9 mouse cellular contexts compared by ENCODE assay signal in genomic region chr17:80205657-80206056, GRCm38 (mm10). TPM values are rescaled to one million over a fixed set of nuclear protein-coding genes. Genes with fewer than 3 reads are reported as not detected.
DNase-seq lines count a peak whose midpoint lies in the region; ATAC-seq and TF ChIP-seq lines count a peak whose summit lies in the region.
"Had no signal": no experiment of that assay in that cellular context is flagged by ENCODE, and none has a peak within 500 bp of the region (broad histone marks: within the 10 kb centered on the region; RNA-seq: fewer than 3 reads in every experiment).

No protein-coding gene starts in this region.

- peak overlapping the region; percentile 98 for H3K4me3 ChIP-seq in kidney, embryonic 15.5 days (replicated peaks)
- H3K4me3 ChIP-seq in cortical plate, adult 2 months (ENCODE audit: insufficient read depth, low read length) = peak overlapping the region; percentile 63; the same call in 1 of the 2 replicates
- peak overlapping the region; percentile 77 for H3K4me3 ChIP-seq in hindbrain, embryonic 16.5 days (ENCODE audit: low read length)
- H3K4me3 ChIP-seq in midbrain, embryonic 16.5 days (ENCODE audit: low read depth, low read length) = peak overlapping the region; percentile 75

- WGBS in kidney, embryonic 15.5 days = 9% methylated on average over 5 of the region's 5 CpGs
- WGBS in hindbrain, embryonic 16.5 days = 23% methylated on average over 5 of the region's 5 CpGs
- 28% methylated on average over 5 of the region's 5 CpGs for WGBS in midbrain, embryonic 16.5 days

- peak overlapping the region; percentile 99 for H3K27ac ChIP-seq in kidney, embryonic 15.5 days
- no peak overlapping the region for H3K27ac ChIP-seq in cortical plate, adult 2 months (ENCODE audit: insufficient read depth, low read length)
- peak overlapping the region; percentile 100; the same call in 1 of the 2 replicates for H3K27ac ChIP-seq in hindbrain, embryonic 16.5 days (ENCODE audit: low read depth, low read length)
- H3K27ac ChIP-seq in midbrain, embryonic 16.5 days (ENCODE audit: low read length) = peak overlapping the region; percentile 100

- H3K4me1 ChIP-seq in kidney, embryonic 15.5 days = peaks cover 21% of the 10 kb centered on the region
- peaks cover 1% of the 10 kb centered on the region; the same call in 1 of the 2 replicates for H3K4me1 ChIP-seq in cortical plate, adult 2 months (ENCODE audit: control insufficient read depth, insufficient read depth, low read length)
- peaks cover 10% of the 10 kb centered on the region for H3K4me1 ChIP-seq in hindbrain, embryonic 16.5 days (ENCODE audit: control insufficient read depth, insufficient read depth, low read depth, low read length)
- peaks cover 13% of the 10 kb centered on the region for H3K4me1 ChIP-seq in midbrain, embryonic 16.5 days (ENCODE audit: control insufficient read depth, insufficient read depth, low read length)

- no peak for TF ChIP-seq POLR2A in cortical plate, adult 2 months (IDR thresholded peaks at IDR 0.05; ENCODE audit: extremely low read depth, insufficient read depth, low read length)

- H3K36me3 ChIP-seq in kidney, embryonic 15.5 days = peaks cover 42% of the 10 kb centered on the region
- peaks cover 11% of the 10 kb centered on the region for H3K36me3 ChIP-seq in hindbrain, embryonic 16.5 days (ENCODE audit: control insufficient read depth, insufficient read depth, low read length)
- H3K36me3 ChIP-seq in midbrain, embryonic 16.5 days (ENCODE audit: control insufficient read depth, insufficient read depth, low read length) = peaks cover 21% of the 10 kb centered on the region

- H3K9me3 ChIP-seq in kidney, embryonic 15.5 days (replicated peaks) = no peaks in the 10 kb centered on the region
- no peaks in the 10 kb centered on the region for H3K9me3 ChIP-seq in hindbrain, embryonic 16.5 days (ENCODE audit: control insufficient read depth, low read length)
- H3K9me3 ChIP-seq in midbrain, embryonic 16.5 days (replicated peaks; ENCODE audit: control insufficient read depth, low read length, poor library complexity, severe bottlenecking) = no peaks in the 10 kb centered on the region

- DNase-seq in kidney, postnatal 4 days = no peak
- no peak for DNase-seq in gastrocnemius, postnatal 4 days (ENCODE audit: low spot score in 2 of 2)
- no peak for DNase-seq in Muller cell, postnatal 12 days (ENCODE audit: inconsistent ontology term)
- DNase-seq in thymus, postnatal 0 days (ENCODE audit: low spot score) = no peak

- peak overlapping the region; percentile 99 for H3K9ac ChIP-seq in kidney, embryonic 15.5 days
- peak overlapping the region; percentile 98 for H3K9ac ChIP-seq in hindbrain, embryonic 16.5 days (ENCODE audit: low read depth, low read length)
- peak overlapping the region; percentile 97 for H3K9ac ChIP-seq in midbrain, embryonic 16.5 days (ENCODE audit: low read depth, low read length)

- no peaks in the 10 kb centered on the region for H3K27me3 ChIP-seq in kidney, embryonic 15.5 days
- no peaks in the 10 kb centered on the region for H3K27me3 ChIP-seq in hindbrain, embryonic 16.5 days (replicated peaks; ENCODE audit: control insufficient read depth, insufficient read depth, low read length)
- H3K27me3 ChIP-seq in midbrain, embryonic 16.5 days (ENCODE audit: control insufficient read depth, insufficient read depth, low read depth, low read length) = no peaks in the 10 kb centered on the region

- no peak for TF ChIP-seq CTCF in cortical plate, adult 2 months (IDR thresholded peaks at IDR 0.05; ENCODE audit: extremely low read depth, insufficient read depth, low read length)

- ATAC-seq in kidney, embryonic 15.5 days (replicated peaks; ENCODE audit: low FRiP score) = no peak
- ATAC-seq in hindbrain, embryonic 16.5 days = no peak
- no peak for ATAC-seq in midbrain, embryonic 16.5 days

- H3K4me2 ChIP-seq in kidney, embryonic 15.5 days = peak overlapping the region; percentile 76
- peak overlapping the region; percentile 84 for H3K4me2 ChIP-seq in hindbrain, embryonic 16.5 days (ENCODE audit: low read length)
- peak overlapping the region; percentile 89 for H3K4me2 ChIP-seq in midbrain, embryonic 16.5 days (ENCODE audit: low read length)

RNA-seq across cellular contexts. Expression of gene Srsf7, which starts 1.4 kb away (rescaled TPM):
- polyA plus RNA-seq in kidney, embryonic 15.5 days (2015; fragmentation: Nextera tagmentation; extraction: Ambion mirVana) = 622 and 668 TPM in 2 replicates
- polyA plus RNA-seq in cortical plate, adult 2 months (2012; rRNA removed) = 136 and 137 TPM in 2 replicates
- polyA plus RNA-seq in hindbrain, embryonic 16.5 days (2015; fragmentation: Nextera tagmentation; extraction: Ambion mirVana) = 356 and 367 TPM in 2 replicates
- 395 and 441 TPM in 2 replicates for polyA plus RNA-seq in midbrain, embryonic 16.5 days (2015; fragmentation: Nextera tagmentation; extraction: Ambion mirVana)
- 10 to 100 TPM; 79.7 to 87.1 TPM for total RNA-seq in gastrocnemius, postnatal 4 days (2021)
- polyA plus RNA-seq in thymus, postnatal 0 days (2015; fragmentation: Nextera tagmentation; extraction: Ambion mirVana) = 705 and 759 TPM in 2 replicates

RNA-seq across cellular contexts. Expression of gene Ttc39d, which starts 1.6 kb away (rescaled TPM):
- polyA plus RNA-seq in kidney, embryonic 15.5 days (2015; fragmentation: Nextera tagmentation; extraction: Ambion mirVana) = 0.16 TPM in 1 of 2 replicates, not detected in the other
- 0.08 and 0.11 TPM in 2 replicates for polyA plus RNA-seq in cortical plate, adult 2 months (2012; rRNA removed)
- 0.10 and 0.19 TPM in 2 replicates for polyA plus RNA-seq in hindbrain, embryonic 16.5 days (2015; fragmentation: Nextera tagmentation; extraction: Ambion mirVana)
- polyA plus RNA-seq in midbrain, embryonic 16.5 days (2015; fragmentation: Nextera tagmentation; extraction: Ambion mirVana) = 0.11 and 0.30 TPM in 2 replicates
- under 1 TPM in 1 of 2 experiments, not detected in 1; 0.10 TPM for total RNA-seq in gastrocnemius, postnatal 4 days (2021)
- polyA plus RNA-seq in thymus, postnatal 0 days (2015; fragmentation: Nextera tagmentation; extraction: Ambion mirVana) = 0.07 and 0.12 TPM in 2 replicates
- total RNA-seq: hematopoietic stem cell, adult 5-6 weeks had no signal

RNA-seq across cellular contexts. Expression of gene Gemin6, which starts 18.6 kb away (rescaled TPM):
- 41.0 and 45.1 TPM in 2 replicates for polyA plus RNA-seq in kidney, embryonic 15.5 days (2015; fragmentation: Nextera tagmentation; extraction: Ambion mirVana)
- 7.6 and 8.0 TPM in 2 replicates for polyA plus RNA-seq in cortical plate, adult 2 months (2012; rRNA removed)
- 20.0 and 20.8 TPM in 2 replicates for polyA plus RNA-seq in hindbrain, embryonic 16.5 days (2015; fragmentation: Nextera tagmentation; extraction: Ambion mirVana)
- polyA plus RNA-seq in midbrain, embryonic 16.5 days (2015; fragmentation: Nextera tagmentation; extraction: Ambion mirVana) = 17.2 and 18.2 TPM in 2 replicates
- total RNA-seq in gastrocnemius, postnatal 4 days (2021) = 1 to 10 TPM; 6.4 to 6.7 TPM
- polyA plus RNA-seq in thymus, postnatal 0 days (2015; fragmentation: Nextera tagmentation; extraction: Ambion mirVana) = 41.4 and 50.8 TPM in 2 replicates
